Mouse (Mus musculus): ENCODE results near the gene Acsm5. TPM values are rescaled to one million over a fixed set of nuclear protein-coding genes. Genes with fewer than 3 reads are reported as not detected.

Acsm5 gene
- total RNA-seq (2023) = not detected in 4 replicates

GRCm38 (mm10) chr7:119519163-119519562 lies at the start of gene Acsm5:
Gene Acsm5 (plus strand): TSS chr7:119519463.

GRCm38 (mm10) chr7:119479256-119479655 lies 40.0 kb upstream of the Acsm5 start, which contains the start of gene Umod:
Gene Umod (minus strand): TSS chr7:119479282.

GRCm38 (mm10) chr7:119523389-119523788 lies 4.1 kb downstream of the Acsm5 start, which contains the start of gene Pdilt:
Gene Pdilt (minus strand): TSS chr7:119523489.

GRCm38 (mm10) chr7:119554040-119554439 lies 34.8 kb downstream of the Acsm5 start, which contains the start of gene Acsm2:
Gene Acsm2 (plus strand): TSS chr7:119554340.

Other genes starting within 250 kb of the Acsm5 start
- gene Gp2, start 60.2 kb upstream of the Acsm5 start, total RNA-seq (2023) = not detected in 4 replicates
- not detected in 4 replicates for gene Umod, start 40.2 kb upstream of the Acsm5 start, total RNA-seq (2023)
- not detected in 4 replicates for gene Pdilt, start 4.0 kb downstream of the Acsm5 start, total RNA-seq (2023)
- not detected in 4 replicates for gene Acsm2, start 34.9 kb downstream of the Acsm5 start, total RNA-seq (2023)
- gene Acsm1, start 87.6 kb downstream of the Acsm5 start, total RNA-seq (2023) = not detected in 4 replicates
- gene Acsm4, start 170.6 kb downstream of the Acsm5 start, total RNA-seq (2023) = not detected in 4 replicates
- 82.5 to 96.7 TPM (median 89.0 TPM) in 4 replicates for gene Thumpd1, start 201.3 kb downstream of the Acsm5 start, total RNA-seq (2023)
- gene Acsm3, start 241.5 kb downstream of the Acsm5 start, total RNA-seq (2023) = not detected in 4 replicates